Mouse (Mus musculus): ENCODE results near the gene Ccdc87. TPM values are rescaled to one million over a fixed set of nuclear protein-coding genes. Genes with fewer than 3 reads are reported as not detected.
"Not testable (repeated sequence)": the region's sequence is repeated elsewhere in the genome, so short reads cannot be mapped to it uniquely, and the experiment has no call there.

Ccdc87 gene
- polyA plus RNA-seq, 1 experiment from 2014 or later: 0.33 TPM

DNA sequence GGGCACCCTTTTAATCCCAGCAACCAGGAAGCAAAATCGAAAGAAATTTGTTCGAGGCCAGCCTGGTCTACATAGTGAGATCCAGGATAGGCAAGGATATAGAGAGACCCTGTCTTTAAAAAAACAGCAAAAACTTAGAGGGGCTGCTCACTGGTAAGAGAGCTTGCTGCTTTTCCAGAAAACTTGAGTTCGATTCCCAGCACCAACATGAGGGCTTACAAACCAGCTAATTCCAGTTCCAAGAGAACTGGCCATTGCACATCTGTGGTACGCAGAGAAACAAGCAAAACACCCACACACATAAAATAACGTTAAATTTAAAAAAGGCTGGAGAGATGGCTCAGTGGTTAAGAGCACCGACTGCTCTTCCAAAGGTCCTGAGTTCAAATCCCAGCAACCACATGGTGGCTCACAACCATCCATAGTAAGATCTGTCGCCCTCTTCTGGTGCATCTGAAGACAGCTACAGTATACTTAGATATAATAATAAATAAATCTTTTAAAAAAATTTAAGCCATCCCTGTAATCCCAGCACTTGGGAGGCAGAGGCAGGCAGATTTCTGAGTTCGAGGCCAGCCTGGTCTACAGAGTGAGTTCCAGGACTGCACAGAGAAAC, 26.7 kb upstream of the Ccdc87 start:
- WGBS: 77% methylated on average over 8 of the region's 8 CpGs
- H3K27me3 ChIP-seq (ENCODE audit: insufficient read depth, poor library complexity, severe bottlenecking); DNase-seq (ENCODE audit: low spot score); H3K9me3 ChIP-seq; H3K36me3 ChIP-seq: not testable (repeated sequence)
- H3K27ac ChIP-seq: peak overlapping the region; percentile 95
- peaks cover 27% of the 10 kb centered on the region for H3K4me1 ChIP-seq (replicated peaks)
- peak overlapping the region; percentile 71 for H3K4me3 ChIP-seq

- no peaks in the 10 kb centered on the region for H3K36me3 ChIP-seq
- H3K27me3 ChIP-seq (ENCODE audit: insufficient read depth, poor library complexity, severe bottlenecking): no peaks in the 10 kb centered on the region
- H3K4me1 ChIP-seq (replicated peaks): peaks cover 24% of the 10 kb centered on the region
- WGBS: 79% methylated on average over 6 of the region's 6 CpGs
- H3K9me3 ChIP-seq: no peaks in the 10 kb centered on the region; the same call in 1 of the 2 replicates
- DNase-seq (ENCODE audit: low spot score): peak; percentile 24
- no peak overlapping the region for H3K27ac ChIP-seq
- H3K4me3 ChIP-seq: no peak overlapping the region
These were observed 26.2 kb upstream of the Ccdc87 start for GRCm38 (mm10) chr19:4813015-4813414.

GRCm38 (mm10) chr19:4817182-4817835, 21.9 kb upstream of the Ccdc87 start:
- H3K9me3 ChIP-seq: no peaks in the 10 kb centered on the region; the same call in 1 of the 2 replicates
- H3K36me3 ChIP-seq: no peaks in the 10 kb centered on the region
- H3K27ac ChIP-seq: no peak overlapping the region
- DNase-seq (ENCODE audit: low spot score): no peak
- H3K27me3 ChIP-seq (ENCODE audit: insufficient read depth, poor library complexity, severe bottlenecking): no peaks in the 10 kb centered on the region
- 72% methylated on average over 1 of the region's 1 CpGs for WGBS
- H3K4me1 ChIP-seq (replicated peaks): peaks cover under 1% of the 10 kb centered on the region; the same call in 1 of the 2 replicates
- no peak overlapping the region for H3K4me3 ChIP-seq

GRCm38 (mm10) chr19:4820678-4821303, 18.4 kb upstream of the Ccdc87 start:
- WGBS: 88% methylated on average over 5 of the region's 5 CpGs
- Histone ChIP-seq H3K4me1 (replicated peaks) (no peaks in the 10 kb centered on the region), H3K36me3 (peaks cover 18% of the 10 kb centered on the region), H3K9me3 (no peaks in the 10 kb centered on the region), H3K4me3 (no peak overlapping the region), H3K27ac (no peak overlapping the region), H3K27me3 (ENCODE audit: insufficient read depth, poor library complexity, severe bottlenecking) (no peaks in the 10 kb centered on the region)
- no peak for DNase-seq (ENCODE audit: low spot score)

- DNase-seq (ENCODE audit: low spot score): no peak
- 0 out of 2 replicates have a peak, but pooled peaks cover 4% of the 10 kb centered on the region for H3K4me1 ChIP-seq (replicated peaks)
- no peak overlapping the region for H3K27ac ChIP-seq
- H3K36me3 ChIP-seq: peaks cover 42% of the 10 kb centered on the region
- no peaks in the 10 kb centered on the region for H3K9me3 ChIP-seq
- WGBS: 57% methylated on average over 16 of the region's 16 CpGs
- no peaks in the 10 kb centered on the region for H3K27me3 ChIP-seq (ENCODE audit: insufficient read depth, poor library complexity, severe bottlenecking)
- H3K4me3 ChIP-seq: no peak overlapping the region
These were observed 10.6 kb upstream of the Ccdc87 start for GRCm38 (mm10) chr19:4828444-4829114.

DNA sequence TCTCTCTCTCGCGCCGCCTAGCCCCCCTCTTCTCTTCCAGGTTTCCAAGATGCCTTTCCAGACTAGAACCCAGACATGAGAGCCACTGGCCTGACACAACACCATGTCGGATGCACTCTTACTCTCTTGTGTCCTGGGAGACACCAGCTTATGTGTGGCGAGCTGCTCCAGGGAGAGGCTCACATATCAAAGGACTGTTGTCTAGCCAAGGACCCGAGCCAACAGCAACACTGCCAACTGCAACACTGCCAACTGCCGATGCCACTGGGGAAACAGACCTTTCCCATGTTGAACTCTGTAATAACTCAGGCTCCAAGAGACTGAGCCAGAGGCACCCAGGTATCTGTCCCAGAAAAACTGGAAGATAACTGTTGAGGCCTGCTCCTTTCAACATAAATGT, 10.0 kb upstream of the Ccdc87 start:
- Histone ChIP-seq H3K27me3 (ENCODE audit: insufficient read depth, poor library complexity, severe bottlenecking) (no peaks in the 10 kb centered on the region), H3K4me3 (no peak overlapping the region), H3K9me3 (no peaks in the 10 kb centered on the region), H3K36me3 (peaks cover 43% of the 10 kb centered on the region), H3K4me1 (replicated peaks) (0 out of 2 replicates have a peak, but pooled peaks cover 4% of the 10 kb centered on the region), H3K27ac (no peak overlapping the region)
- DNase-seq (ENCODE audit: low spot score): no peak
- WGBS: 69% methylated on average over 7 of the region's 7 CpGs

GRCm38 (mm10) chr19:4833977-4834376, 5.2 kb upstream of the Ccdc87 start:
- no peaks in the 10 kb centered on the region for H3K9me3 ChIP-seq
- no peaks in the 10 kb centered on the region for H3K27me3 ChIP-seq (ENCODE audit: insufficient read depth, poor library complexity, severe bottlenecking)
- 88% methylated on average over 8 of the region's 8 CpGs for WGBS

GRCm38 (mm10) chr19:4836096-4836495, 3.1 kb upstream of the Ccdc87 start:
- Histone ChIP-seq H3K4me3 (no peak overlapping the region), H3K36me3 (peaks cover 23% of the 10 kb centered on the region), H3K4me1 (replicated peaks) (peaks cover 24% of the 10 kb centered on the region), H3K9me3 (no peaks in the 10 kb centered on the region), H3K27ac (no peak overlapping the region), H3K27me3 (ENCODE audit: insufficient read depth, poor library complexity, severe bottlenecking) (peaks cover 17% of the 10 kb centered on the region)
- DNase-seq (ENCODE audit: low spot score): no peak
- WGBS: 78% methylated on average over 2 of the region's 2 CpGs

More at GRCm38 (mm10) chr19:4833977-4834376, 5.2 kb upstream of the Ccdc87 start:
- H3K27ac ChIP-seq: no peak overlapping the region
- peaks cover 15% of the 10 kb centered on the region for H3K4me1 ChIP-seq (replicated peaks)
- peaks cover 23% of the 10 kb centered on the region for H3K36me3 ChIP-seq
- DNase-seq (ENCODE audit: low spot score): no peak
- no peak overlapping the region for H3K4me3 ChIP-seq

DNA sequence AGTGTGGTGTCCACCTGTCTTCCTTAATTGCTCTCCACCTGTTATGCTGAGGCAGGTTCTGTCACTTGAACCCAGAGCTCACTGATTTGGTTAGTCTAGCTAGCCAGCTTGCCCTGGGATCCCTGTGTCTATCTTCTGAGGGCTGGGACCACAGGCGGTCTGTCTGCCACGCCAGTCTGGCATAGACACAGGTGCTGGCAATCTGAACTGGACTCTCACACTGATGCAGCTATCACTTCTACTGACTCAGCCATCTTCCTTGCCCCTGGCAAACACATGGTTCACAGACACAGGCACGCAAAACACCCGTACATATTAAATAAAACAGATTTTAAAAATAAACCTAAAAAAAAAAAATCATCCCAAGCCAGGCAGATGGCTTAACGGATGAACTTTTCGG, 2.1 kb upstream of the Ccdc87 start:
- H3K27me3 ChIP-seq (ENCODE audit: insufficient read depth, poor library complexity, severe bottlenecking): peaks cover 27% of the 10 kb centered on the region

GRCm38 (mm10) chr19:4838526-4839140, 533 bp upstream of the Ccdc87 start:
- WGBS: 33% methylated on average over 10 of the region's 10 CpGs
- peaks cover 7% of the 10 kb centered on the region; the same call in 1 of the 2 replicates for H3K36me3 ChIP-seq
- H3K4me3 ChIP-seq: peak overlapping the region; percentile 62
- H3K4me1 ChIP-seq (replicated peaks): peaks cover 20% of the 10 kb centered on the region
- no peak for DNase-seq (ENCODE audit: low spot score)
- H3K27me3 ChIP-seq (ENCODE audit: insufficient read depth, poor library complexity, severe bottlenecking): peaks cover 32% of the 10 kb centered on the region
- H3K9me3 ChIP-seq: no peaks in the 10 kb centered on the region
- H3K27ac ChIP-seq: peak overlapping the region; percentile 82

More for the DNA sequence above, 2.1 kb upstream of the Ccdc87 start:
- H3K4me3 ChIP-seq: no peak overlapping the region
- WGBS: 95% methylated on average over 6 of the region's 6 CpGs
- no peak overlapping the region for H3K27ac ChIP-seq
- DNase-seq (ENCODE audit: low spot score): no peak
- H3K9me3 ChIP-seq: no peaks in the 10 kb centered on the region
- H3K36me3 ChIP-seq: peaks cover 19% of the 10 kb centered on the region
- H3K4me1 ChIP-seq (replicated peaks): peaks cover 24% of the 10 kb centered on the region

GRCm38 (mm10) chr19:4840848-4841247, 1.7 kb downstream of the Ccdc87 start:
- no peak overlapping the region for H3K27ac ChIP-seq
- H3K4me1 ChIP-seq (replicated peaks): peaks cover 20% of the 10 kb centered on the region
- 86% methylated on average over 9 of the region's 9 CpGs for WGBS
- DNase-seq (ENCODE audit: low spot score): no peak
- no peaks in the 10 kb centered on the region for H3K9me3 ChIP-seq
- peaks cover 3% of the 10 kb centered on the region; the same call in 1 of the 2 replicates for H3K36me3 ChIP-seq
- no peak overlapping the region for H3K4me3 ChIP-seq
- H3K27me3 ChIP-seq (ENCODE audit: insufficient read depth, poor library complexity, severe bottlenecking): peaks cover 32% of the 10 kb centered on the region

- Histone ChIP-seq H3K27me3 (ENCODE audit: insufficient read depth, poor library complexity, severe bottlenecking) (peaks cover 32% of the 10 kb centered on the region), H3K27ac (no peak overlapping the region), H3K9me3 (no peaks in the 10 kb centered on the region), H3K36me3 (no peaks in the 10 kb centered on the region), H3K4me1 (replicated peaks) (peaks cover 20% of the 10 kb centered on the region), H3K4me3 (no peak overlapping the region)
- DNase-seq (ENCODE audit: low spot score): no peak
- WGBS: 82% methylated on average over 2 of the region's 2 CpGs
These were observed 3.4 kb downstream of the Ccdc87 start for GRCm38 (mm10) chr19:4842611-4843010.

Data from hindbrain, embryonic 10.5 days (tissue).